Mouse (Mus musculus): ENCODE results near the gene Fig4.
A peak's percentile ranks its signal among the peaks of the same experiment; 100 is the strongest.

Gene Fig4

GRCm38 (mm10) chr10:41214083-41214482, 89.0 kb downstream of the Fig4 start:
- no peak for DNase-seq (ENCODE audit: low spot score)

DNA sequence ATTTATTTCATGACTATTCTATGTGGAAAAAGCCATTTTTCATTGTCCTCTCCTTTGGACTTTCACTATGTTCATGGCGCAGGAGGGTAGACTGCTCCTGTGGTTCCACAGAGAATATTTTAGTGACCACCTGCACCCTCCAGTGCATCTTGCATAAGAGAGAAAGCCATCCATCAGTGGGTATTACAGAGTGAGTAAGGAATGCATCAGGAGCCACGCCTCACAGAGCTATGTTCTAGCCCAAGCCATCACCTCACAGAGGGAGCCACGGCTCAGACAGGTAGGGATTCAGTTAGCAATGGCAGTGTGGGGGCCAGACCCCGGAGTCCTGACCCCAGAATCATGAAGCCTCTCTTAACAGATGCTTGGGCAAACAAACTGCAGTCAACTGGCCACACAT, 93.5 kb downstream of the Fig4 start:
- no peak for DNase-seq (ENCODE audit: low spot score)

GRCm38 (mm10) chr10:41208860-41209377, 94.1 kb downstream of the Fig4 start:
- peak; percentile 48 for DNase-seq (ENCODE audit: low spot score)

DNA sequence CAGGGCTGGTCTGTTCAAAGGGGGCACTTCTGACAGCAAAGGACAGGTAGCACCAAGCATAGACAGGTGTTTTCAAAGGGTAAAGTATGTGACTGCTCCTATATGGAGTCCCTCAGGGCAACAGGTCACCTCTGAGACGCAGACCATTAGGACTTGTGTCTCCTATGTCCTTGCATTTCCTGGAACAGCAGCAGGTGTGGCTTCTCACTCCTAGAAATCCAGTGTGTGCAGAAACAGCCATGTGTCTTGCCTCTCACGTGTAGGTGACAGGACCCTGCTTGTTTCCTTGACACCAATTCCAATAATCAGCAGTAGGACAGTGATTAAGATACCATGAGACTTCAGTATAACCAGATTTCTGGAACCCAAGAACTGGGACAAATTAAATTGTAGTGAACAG, 97.4 kb downstream of the Fig4 start:
- no peak for DNase-seq (ENCODE audit: low spot score)

- no peak for DNase-seq (ENCODE audit: low spot score)
These were observed 98.3 kb downstream of the Fig4 start for GRCm38 (mm10) chr10:41204637-41205315.

DNA sequence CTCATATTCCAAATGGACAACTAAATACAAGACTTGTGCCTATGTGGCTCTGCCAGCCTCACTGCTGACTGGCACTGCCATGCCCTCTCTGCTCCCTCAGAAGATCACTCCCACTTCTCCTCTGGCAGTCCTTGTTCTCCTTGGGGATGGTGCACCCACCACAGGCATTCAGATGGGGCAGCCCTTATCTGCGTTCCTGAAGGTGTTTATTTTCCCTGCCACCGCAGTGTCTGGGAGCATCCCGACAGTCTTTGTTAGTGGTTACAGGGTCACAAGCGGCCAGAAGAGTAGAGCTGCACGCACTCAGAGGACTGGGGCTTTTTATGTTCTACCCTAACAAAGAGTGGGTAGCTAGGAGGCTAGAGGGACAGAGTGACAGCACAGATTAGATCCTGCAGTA, 98.9 kb downstream of the Fig4 start:
- no peak for DNase-seq (ENCODE audit: low spot score)

GRCm38 (mm10) chr10:41198719-41199118, 104.3 kb downstream of the Fig4 start:
- DNase-seq (ENCODE audit: low spot score) = no peak

DNA sequence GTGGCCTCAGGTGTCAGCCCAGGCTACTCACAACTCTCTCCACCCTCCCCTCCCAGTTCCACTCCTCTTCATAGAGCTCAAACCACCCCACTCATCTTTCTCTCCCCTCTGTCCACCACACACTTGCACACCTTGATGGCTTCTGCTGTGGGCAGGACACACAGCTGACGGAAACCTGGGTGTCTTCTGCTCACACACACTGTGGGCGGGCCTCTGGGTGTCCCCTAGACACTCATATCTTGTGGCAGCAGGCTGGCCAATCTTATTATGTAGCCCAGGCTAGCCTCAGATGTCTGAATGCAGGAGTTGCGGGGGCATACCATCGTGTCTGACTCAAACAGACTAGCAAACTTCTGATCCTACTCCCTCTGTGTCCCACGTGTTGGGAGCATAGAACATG, 105.3 kb downstream of the Fig4 start:
- no peak for DNase-seq (ENCODE audit: low spot score)

DNA sequence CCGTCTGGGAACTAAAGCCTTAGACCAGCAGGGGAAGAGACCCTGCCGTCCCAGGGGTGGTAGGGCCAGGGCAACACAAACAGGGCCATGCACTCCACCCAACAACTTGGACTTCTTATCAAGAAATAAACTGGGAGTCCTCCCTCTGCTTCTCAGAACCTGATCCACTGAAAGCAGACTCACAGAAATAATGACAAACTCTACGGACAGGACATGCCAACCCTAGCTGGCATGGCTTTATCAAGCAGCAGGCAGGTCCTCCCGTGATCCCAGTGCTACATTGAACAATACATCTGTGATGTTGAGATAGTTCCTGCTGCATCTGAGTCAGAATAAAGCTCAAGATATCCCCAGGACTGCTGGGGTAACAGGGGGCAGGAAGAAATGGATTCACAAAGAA, 106.8 kb downstream of the Fig4 start:
- no peak for DNase-seq (ENCODE audit: low spot score)

- DNase-seq (ENCODE audit: low spot score) = no peak
These were observed 113.7 kb downstream of the Fig4 start for GRCm38 (mm10) chr10:41189392-41189791.

DNA sequence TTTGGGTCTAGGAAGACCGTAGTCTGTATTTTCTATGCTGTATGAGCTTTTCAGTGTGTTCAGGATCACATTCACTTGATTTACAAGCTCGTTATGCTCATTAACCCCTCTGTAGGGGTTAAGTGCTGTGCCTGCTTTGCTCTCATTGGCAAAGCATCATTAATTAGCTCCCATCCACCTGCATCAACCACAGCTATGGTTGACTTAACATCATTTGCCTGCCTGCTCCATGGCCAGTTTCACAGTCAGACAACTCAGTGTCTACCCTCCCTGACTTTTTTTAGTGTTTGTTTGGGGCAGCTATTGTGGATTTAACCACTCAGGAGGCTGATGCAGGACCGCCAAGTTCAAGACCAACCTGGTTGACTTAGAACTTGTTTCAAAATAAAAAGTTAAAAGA, 119.1 kb downstream of the Fig4 start:
- no peak for DNase-seq (ENCODE audit: low spot score)

DNA sequence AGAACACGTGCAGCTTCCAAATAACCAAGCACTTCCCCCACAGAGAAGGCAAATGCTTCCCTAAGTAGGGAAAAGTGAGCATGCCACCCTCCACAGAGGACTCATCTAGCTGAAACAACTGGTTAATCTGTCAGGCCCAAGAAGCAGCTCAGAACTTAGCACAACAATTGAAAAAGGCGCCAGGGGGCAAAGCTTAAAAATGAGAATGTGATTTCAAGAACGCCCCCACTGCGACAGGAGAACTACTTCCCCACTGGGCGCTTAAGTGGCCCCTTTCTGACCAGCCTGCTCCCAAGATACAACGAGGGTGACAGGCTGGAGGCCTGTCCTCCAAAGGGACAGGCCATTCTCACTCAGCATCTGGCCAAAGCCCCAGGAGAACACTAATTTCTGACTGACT, 120.4 kb downstream of the Fig4 start:
- no peak for DNase-seq (ENCODE audit: low spot score)

DNA sequence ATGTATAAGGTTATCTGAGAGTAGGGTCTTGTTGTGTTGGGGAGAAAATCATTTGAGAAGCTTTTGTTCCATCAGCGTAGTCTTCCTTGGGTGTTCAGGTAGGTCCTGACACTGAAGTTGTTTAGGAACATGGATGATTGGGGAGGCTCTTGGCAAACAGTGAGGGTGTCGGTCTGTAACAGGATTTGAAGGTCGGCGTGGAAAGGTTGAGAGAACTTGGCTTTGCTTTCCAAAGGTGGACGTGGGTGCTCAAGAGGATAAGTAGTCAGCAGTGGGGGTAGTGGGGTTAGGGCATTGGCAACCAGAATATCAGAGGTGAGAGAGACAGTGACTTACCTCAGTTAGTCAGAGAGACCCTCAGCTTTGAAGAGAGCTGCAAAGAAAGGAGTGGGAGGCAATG, 136.9 kb downstream of the Fig4 start:
- no peak for DNase-seq (ENCODE audit: low spot score)

- no peak for DNase-seq (ENCODE audit: low spot score)
These were observed 140.0 kb downstream of the Fig4 start for GRCm38 (mm10) chr10:41163108-41163507.

- no peak for DNase-seq (ENCODE audit: low spot score)
These were observed 145.8 kb downstream of the Fig4 start for GRCm38 (mm10) chr10:41157296-41157695.

GRCm38 (mm10) chr10:41156693-41157092, 146.4 kb downstream of the Fig4 start:
- DNase-seq (ENCODE audit: low spot score) = no peak

- no peak for DNase-seq (ENCODE audit: low spot score)
These were observed 149.8 kb downstream of the Fig4 start for GRCm38 (mm10) chr10:41153229-41153750.

- DNase-seq (ENCODE audit: low spot score) = no peak
These were observed 151.2 kb downstream of the Fig4 start for GRCm38 (mm10) chr10:41151901-41152300.

DNA sequence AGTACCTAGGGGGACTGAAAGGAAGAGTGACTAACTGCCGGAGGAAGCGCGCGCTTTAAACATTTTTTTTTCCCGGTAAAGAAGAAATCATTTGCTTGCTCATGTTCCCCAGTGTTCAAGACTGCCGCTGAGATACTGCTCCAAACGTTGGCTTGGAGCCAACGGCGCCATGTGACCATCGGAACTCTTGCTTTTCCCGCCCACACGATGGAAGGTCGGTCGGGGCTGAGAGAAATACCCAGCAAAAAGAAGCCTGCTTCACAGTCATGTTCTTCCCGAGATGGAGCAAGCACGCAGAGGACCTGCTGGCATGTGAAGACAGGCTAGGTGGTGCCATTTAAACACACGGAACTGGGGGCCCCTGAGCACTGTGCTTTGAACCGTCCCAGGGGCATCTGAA, 151.6 kb downstream of the Fig4 start:
- DNase-seq (ENCODE audit: low spot score) = no peak

- no peak for DNase-seq (ENCODE audit: low spot score)
These were observed 152.0 kb downstream of the Fig4 start for GRCm38 (mm10) chr10:41151021-41151420.

DNA sequence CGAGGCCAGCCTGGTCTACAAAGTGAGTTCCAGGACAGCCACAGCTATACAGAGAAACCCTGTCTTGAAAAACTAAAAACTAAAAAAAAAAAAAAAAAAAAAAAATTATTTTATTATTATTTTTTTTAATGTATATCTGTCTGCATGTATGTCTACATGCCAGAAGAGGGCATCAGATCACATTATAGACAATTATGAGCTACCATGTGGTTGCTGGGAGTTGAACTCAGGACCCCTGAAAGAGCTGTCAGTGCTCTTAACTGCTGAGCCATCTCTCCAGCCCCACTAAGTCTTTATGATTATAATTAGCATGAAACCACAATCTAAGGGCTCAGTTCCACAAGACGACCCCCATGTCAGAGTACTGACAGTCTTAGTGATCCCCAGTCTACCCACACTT, 152.6 kb downstream of the Fig4 start:
- no peak for DNase-seq (ENCODE audit: low spot score)

- DNase-seq (ENCODE audit: low spot score) = no peak
These were observed 153.8 kb downstream of the Fig4 start for GRCm38 (mm10) chr10:41149307-41149706.

GRCm38 (mm10) chr10:41146141-41146540, 156.9 kb downstream of the Fig4 start:
- no peak for DNase-seq (ENCODE audit: low spot score)

Measured in embryo, embryonic 10.5 days (tissue).